Mouse (Mus musculus): ENCODE results near the gene Ptgir. TPM values are rescaled to one million over a fixed set of nuclear protein-coding genes. Genes with fewer than 3 reads are reported as not detected.

Gene Ptgir
- polyA plus RNA-seq (2012; rRNA removed; ENCODE audit: low replicate concordance) = 1.3 and 1.9 TPM in 2 replicates

DNA sequence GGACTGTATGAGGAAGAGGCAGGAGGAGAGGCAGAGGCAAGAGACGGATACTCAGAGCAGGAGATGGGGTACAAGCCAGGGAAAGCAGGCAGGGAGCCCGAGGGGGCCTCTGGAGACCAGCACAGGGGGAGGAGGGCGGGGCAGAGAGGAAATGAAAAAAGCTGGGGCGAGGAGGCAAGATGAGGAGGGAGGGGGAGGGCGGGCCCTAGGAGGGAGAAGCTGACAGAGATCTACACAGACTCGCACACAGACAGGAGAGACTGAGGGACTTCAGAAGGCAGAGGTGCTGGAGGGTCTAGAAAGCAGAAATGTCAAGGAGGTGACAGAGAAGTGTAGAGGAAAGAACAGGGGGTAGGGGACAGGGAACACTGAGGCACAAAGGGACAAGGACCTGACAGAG, at the start of gene Ptgir:
Gene Ptgir (plus strand): TSS at position 210 of the 400 bp plus-strand sequence.

DNA sequence AGATGAGACGGTGACA, 31.2 kb upstream of the Ptgir start, which contains the start of gene Dact3:
Gene Dact3 (plus strand): TSS at position 8 of the 16 bp plus-strand sequence.

DNA sequence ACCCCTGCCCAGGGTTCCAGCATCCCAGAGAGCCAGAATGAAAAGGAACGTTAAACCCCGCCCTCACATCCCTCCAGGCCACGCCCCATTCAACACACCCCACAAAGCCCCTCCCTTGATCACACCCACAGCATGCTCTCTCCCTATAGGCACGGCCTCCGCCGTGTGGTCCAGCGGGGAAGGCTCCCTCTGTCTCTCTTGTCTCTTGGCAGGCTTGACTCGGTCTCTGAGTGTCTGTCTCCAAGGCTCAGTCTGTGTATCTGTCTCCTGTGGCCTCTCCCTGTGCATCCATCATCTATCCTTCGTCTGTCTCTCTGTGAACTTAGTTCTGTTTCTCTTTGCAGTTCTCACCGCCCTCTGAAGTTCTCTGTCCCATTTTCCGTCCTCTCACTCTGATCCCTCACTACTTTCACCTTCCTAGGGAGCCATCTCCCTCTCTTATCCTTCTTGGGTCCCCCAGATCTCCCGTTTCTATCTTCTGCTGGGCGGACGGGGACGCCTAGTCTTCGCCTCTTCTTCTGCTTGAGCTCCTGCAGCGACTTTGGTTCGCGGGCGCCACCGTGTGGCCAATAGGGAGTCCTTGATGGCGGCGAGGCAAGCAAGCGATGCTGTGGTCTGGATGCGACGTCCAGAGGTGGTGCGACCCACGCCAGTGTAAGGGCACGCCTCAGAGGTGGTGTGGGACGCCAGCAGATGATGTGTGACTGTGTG, 14.5 kb upstream of the Ptgir start, which contains the start of gene Gng8:
Gene Gng8 (plus strand): TSS at position 146 of the 711 bp plus-strand sequence.

DNA sequence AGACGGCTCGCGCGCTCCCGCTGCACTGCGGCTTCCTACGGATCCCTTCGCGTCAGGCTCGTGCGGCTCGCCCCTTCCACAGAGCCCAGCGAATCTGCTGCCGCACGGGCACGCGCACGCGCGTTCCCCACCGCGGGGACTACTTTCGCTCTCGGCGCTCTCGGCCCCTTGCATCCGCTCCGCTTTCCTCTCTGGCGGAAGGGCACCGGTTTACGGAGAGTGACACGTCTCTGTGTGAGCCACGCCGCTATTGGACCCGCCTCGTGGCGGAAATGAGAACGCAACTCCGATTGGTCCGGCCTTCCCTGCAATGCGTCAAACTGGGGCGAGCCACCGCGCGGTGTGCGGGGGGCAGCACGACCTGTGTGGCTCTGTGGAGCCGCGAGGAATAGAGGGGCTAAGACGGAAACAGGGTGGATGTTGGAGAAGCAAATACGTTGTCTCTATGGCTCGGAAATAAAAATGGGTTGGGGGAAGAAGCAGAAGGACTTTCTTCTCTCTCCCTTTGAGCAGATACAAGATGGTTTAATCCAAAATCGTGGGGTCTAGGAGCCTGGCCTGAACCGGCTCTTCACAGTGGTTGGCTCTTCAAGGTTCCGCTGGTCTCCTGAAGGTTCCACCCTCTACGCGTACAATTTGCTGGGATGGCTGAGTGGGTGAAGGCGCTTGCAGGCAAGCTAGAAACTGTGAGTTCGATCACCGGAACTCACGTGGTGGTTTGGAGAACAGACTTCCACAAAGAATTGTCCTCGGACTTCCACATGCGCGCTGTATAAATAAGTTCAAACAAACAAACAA, 17.9 kb downstream of the Ptgir start, which contains the start of gene Calm3:
Gene Calm3 (minus strand): TSS at position 78 of the 798 bp plus-strand sequence.

DNA sequence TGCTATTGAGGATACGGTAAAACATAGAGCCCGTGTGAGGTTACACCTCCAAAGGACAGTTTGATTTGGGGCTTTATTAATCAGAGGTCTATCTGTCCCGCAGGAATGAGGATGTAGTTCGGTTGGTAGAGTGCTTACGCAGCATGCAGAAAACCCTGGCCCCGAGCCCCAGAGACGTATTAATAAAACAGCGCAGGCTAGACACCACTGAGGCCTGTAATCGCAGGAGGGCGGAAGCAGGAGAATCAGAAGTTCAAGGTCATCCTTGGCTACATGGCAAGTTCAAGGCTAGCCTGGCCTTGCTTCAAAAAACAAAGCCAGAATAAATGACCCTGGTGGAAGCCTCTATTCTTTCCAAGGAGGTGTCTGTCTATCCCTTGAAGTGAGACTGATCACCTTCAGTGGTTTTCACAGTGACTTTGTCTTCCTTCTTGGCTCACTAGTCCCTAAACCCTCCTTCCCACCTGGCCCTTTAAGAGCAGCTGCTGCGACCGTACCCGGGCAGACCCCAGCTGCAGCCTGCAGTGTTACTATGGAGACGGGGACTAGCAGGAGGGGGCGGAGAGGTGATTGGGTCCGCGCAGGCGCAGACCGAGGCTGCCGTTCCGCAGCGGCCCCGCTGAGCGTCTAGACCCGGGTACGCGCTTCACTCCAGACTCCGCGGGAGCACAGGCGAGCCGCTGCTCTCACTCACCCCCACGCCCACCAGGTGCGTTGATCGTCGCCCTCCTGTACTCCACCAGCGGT, 37.9 kb downstream of the Ptgir start, which contains the start of gene Pnmal2:
Gene Pnmal2 (plus strand): TSS at position 622 of the 747 bp plus-strand sequence.

DNA sequence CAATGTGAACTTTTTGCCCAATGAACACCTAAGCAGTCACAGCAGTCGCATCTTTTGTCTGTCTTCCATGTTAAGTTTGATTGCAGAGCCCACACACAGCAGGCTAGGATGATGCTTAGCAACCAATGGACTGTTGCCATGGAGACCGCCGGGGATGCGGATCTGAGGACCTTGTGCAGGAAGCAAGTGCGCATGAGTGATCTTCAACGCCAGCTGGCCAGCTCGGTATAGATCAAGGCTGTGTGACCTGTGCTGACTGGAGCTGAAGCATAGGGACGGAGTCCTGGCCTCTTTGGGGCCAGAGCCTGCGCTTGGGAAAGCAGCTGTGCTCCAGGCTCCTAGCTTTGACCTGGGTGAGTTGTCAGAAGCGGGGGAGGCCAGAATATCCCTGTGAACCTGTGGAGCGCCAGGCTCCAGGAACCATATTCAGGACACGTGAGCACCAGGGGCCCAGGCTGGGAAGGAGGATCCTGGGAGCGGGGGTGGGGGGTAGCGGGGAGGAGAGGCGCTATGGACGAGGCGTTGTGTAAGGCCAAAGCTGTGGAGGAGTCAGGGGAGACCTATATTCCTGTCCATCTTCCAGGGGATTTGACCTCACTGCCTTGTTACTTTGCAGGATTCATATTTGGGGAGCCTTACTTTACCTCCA, 53.4 kb downstream of the Ptgir start, which contains the start of gene Pnmal1:
Gene Pnmal1 (plus strand): TSS at position 141 of the 649 bp plus-strand sequence.

Other genes with a start within 250 kb of the Ptgir start
- gene Ceacam15, start 230.8 kb upstream of the Ptgir start, polyA plus RNA-seq (2012; rRNA removed; ENCODE audit: low replicate concordance) = not detected in 2 replicates
- gene Ceacam9, start 184.6 kb upstream of the Ptgir start, polyA plus RNA-seq (2012; rRNA removed; ENCODE audit: low replicate concordance) = not detected in 2 replicates
- 344 and 546 TPM in 2 replicates for gene Ap2s1, start 168.1 kb upstream of the Ptgir start, polyA plus RNA-seq (2012; rRNA removed; ENCODE audit: low replicate concordance)
- gene Slc1a5, start 125.2 kb upstream of the Ptgir start, polyA plus RNA-seq (2012; rRNA removed; ENCODE audit: low replicate concordance) = 42.4 and 92.4 TPM in 2 replicates
- gene Strn4, start 90.6 kb upstream of the Ptgir start, polyA plus RNA-seq (2012; rRNA removed; ENCODE audit: low replicate concordance) = 80.9 and 82.2 TPM in 2 replicates
- 17.8 and 22.8 TPM in 2 replicates for gene Fkrp, start 89.8 kb upstream of the Ptgir start, polyA plus RNA-seq (2012; rRNA removed; ENCODE audit: low replicate concordance)
- gene Prkd2, start 63.6 kb upstream of the Ptgir start, polyA plus RNA-seq (2012; rRNA removed; ENCODE audit: low replicate concordance) = 32.0 and 33.9 TPM in 2 replicates
- gene Dact3, start 31.2 kb upstream of the Ptgir start, polyA plus RNA-seq (2012; rRNA removed; ENCODE audit: low replicate concordance) = 31.7 and 37.6 TPM in 2 replicates
- 2.0 and 3.0 TPM in 2 replicates for gene Gng8, start 14.7 kb upstream of the Ptgir start, polyA plus RNA-seq (2012; rRNA removed; ENCODE audit: low replicate concordance)
- 334 and 532 TPM in 2 replicates for gene Calm3, start 17.6 kb downstream of the Ptgir start, polyA plus RNA-seq (2012; rRNA removed; ENCODE audit: low replicate concordance)
- gene Pnmal2, start 38.2 kb downstream of the Ptgir start, polyA plus RNA-seq (2012; rRNA removed; ENCODE audit: low replicate concordance) = 1.5 and 2.1 TPM in 2 replicates
- gene Pnmal1, start 53.2 kb downstream of the Ptgir start, polyA plus RNA-seq (2012; rRNA removed; ENCODE audit: low replicate concordance) = 0.06 TPM in 2 replicates
- 0.06 TPM in 1 of 2 replicates, not detected in the other for gene Gm42372, start 76.6 kb downstream of the Ptgir start, polyA plus RNA-seq (2012; rRNA removed; ENCODE audit: low replicate concordance)
- 0.47 and 0.77 TPM in 2 replicates for gene Ccdc8, start 86.2 kb downstream of the Ptgir start, polyA plus RNA-seq (2012; rRNA removed; ENCODE audit: low replicate concordance)
- 206 and 275 TPM in 2 replicates for gene Ppp5c, start 121.4 kb downstream of the Ptgir start, polyA plus RNA-seq (2012; rRNA removed; ENCODE audit: low replicate concordance)
- 0.23 and 1.1 TPM in 2 replicates for gene Hif3a, start 155.9 kb downstream of the Ptgir start, polyA plus RNA-seq (2012; rRNA removed; ENCODE audit: low replicate concordance)
- gene Psg16, start 167.6 kb downstream of the Ptgir start, polyA plus RNA-seq (2012; rRNA removed; ENCODE audit: low replicate concordance) = not detected in 2 replicates
- gene Ceacam3, start 243.8 kb downstream of the Ptgir start, polyA plus RNA-seq (2012; rRNA removed; ENCODE audit: low replicate concordance) = not detected in 2 replicates

Data from duodenum, adult 2 months (tissue).